Mouse (Mus musculus): ENCODE measurements around the gene Map4k1.

The Map4k1 gene

DNA sequence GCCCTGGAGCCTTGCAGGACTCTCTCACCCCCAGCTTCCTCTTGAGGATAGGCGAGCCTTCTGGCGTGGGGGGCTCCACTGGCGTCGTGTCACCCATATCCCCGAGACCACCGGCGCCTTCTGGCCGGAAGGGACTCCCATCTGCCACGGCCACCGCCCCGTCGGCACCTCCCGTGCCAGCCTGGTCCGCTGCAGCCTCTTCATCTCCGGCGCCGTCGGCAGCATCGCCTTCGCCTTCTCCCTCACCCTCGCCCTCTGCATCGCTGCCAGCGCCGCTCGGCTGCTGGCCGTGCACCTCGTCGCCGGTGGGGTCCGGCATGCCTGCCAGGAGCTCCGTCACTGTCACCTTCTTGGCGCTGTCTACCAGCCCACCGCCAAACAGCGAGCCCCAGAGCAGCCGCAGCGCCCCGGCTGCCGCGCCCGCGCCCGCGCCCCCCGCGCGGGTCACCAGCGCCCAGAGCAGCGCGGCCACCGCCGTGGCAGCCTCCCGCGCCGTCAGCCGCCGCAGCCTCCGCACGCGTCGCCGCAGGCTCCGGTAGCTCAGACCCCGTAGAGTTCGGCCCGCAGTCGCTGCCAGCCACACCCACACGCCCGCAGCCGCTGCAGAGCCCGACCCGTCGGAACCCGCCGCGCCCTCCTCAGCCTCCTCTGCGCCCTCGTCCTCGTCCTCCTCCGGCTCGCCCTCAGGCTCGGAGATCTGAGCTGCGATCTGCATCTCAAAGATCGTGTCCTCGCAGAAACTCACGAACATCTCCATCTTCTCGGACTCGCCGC lies 37.8 kb downstream of the Map4k1 start:
- CTCF ChIA-PET = interaction anchor here (0.6 kb wide), 1 partner anchor 1159 kb away, joined by 3 read pairs; no protein-coding TSS in a partner anchor

DNA sequence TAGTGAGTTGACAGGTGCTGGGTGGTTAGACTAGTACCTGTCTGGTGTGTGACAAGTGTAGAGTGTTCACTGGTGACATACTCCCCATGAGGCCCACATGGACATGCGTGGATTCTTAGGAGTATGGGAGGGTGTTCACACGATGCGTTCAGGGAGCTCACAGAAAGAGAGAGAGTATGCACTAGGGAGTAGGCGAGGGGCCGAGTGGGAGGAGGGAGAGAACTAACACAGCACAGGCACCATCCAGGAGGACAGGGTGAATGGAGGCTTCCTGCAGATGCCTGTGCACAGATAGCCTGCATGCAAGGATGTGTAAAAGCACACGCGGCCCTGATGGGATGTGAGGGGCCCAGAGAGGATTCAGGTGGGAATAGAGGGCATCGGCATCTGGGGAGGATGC lies 40.6 kb downstream of the Map4k1 start:
- CTCF ChIA-PET = no interaction called here

DNA sequence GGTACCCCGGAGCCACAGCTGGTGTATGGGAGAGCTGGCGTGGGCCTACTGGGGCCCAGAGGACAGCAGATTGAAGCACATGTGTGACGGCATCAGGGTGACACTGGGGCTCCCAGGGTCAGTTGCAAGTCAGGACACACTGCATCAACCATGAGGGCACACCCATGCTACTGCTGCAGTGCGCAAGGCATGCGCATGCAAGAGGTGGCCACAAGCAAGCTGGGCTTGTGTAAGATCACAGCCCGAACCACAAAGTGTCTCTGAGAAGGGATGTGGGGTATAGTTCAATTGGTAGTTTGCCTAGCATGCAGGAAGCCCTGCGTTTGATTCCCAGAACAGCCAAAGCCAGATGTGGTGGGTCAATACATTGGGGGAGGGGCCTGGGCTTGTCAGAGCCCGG lies 41.7 kb downstream of the Map4k1 start:
- CTCF ChIA-PET = no interaction called here

DNA sequence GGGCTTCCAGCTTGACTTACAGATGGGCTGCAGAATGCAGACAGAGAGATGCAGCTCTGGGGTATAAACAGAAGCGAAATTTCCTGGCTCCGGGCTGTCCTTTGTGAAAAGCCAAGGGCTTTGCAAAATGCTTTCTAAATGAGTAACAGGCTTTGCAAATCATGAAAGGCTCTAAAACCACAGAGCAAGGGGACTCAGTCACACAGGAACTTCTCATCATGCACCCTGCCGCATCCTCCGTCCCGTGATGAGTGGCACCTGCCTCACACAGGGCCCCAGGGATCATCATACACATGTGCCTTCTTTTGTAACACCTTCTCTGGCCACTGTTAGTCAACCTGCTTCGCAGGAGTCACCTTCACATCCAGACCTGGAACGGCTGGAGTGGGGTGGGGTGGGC lies 43.7 kb downstream of the Map4k1 start:
- CTCF ChIA-PET = interaction anchor here (0.6 kb wide), 1 partner anchor 14 kb away, joined by 3 read pairs; no protein-coding TSS in a partner anchor

DNA sequence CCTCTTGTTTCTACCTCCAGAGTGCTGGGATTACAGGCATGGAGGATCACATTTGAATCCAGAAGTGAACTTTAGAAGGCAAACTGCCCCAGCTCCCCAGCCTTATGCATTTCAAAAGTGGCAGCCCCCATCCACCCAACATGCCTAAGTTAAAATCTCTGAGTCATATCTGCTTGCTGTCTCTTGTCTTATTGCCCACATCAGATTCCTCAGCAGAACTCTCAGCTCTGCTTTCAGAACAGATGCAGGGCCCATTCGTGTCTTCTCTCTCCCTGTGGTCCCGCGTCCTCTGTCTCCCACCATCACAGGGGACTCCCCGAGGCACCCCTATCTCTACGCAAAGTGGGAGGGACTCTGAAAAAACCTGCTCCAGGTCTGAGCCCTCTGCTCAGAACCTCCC lies 44.3 kb downstream of the Map4k1 start:
- CTCF ChIA-PET = no interaction called here

DNA sequence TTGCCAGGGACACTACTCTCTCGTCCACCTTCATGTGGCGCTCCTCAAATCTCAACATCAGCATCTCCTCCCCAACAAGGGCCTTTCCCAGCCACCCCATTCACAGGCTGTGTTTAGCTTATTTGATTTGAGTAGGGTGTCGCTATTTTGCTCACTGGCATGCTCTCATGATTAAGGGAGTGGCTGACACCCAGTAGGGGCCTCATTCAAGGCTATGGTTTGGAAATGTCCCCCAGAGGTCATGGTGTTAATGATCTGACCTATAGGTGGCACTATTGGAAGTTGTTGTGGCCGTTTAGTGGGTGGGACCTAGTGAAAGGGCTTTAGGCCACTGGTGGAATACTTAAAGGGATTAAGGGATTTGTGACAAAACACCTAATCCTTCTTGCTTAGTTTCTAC lies 45.0 kb downstream of the Map4k1 start:
- CTCF ChIA-PET = interaction anchor here (1.2 kb wide), 1 partner anchor 19 kb away, joined by 3 read pairs; no protein-coding TSS in a partner anchor

DNA sequence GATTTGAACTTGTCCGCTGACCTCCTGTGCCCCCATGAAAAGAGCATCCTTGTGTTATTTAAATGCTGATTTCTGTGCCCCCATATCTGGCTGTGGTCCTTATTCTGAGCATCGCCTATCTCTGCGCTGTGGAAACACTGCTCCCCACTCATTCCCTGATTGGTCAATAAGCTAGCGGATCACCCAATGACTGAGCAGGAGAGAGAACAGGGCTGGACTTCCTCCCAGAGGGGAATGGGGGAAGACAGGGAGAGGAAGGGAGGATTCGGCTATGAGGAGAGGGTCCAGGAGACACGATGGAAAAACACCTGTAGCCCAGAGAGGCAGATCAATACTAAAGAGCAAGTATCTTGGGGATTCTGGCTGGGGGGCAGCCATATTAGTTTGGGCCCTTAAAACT lies 46.9 kb downstream of the Map4k1 start:
- CTCF ChIA-PET = interaction anchor here (0.7 kb wide), 1 partner anchor 1414 kb away, joined by 4 read pairs; no protein-coding TSS in a partner anchor

DNA sequence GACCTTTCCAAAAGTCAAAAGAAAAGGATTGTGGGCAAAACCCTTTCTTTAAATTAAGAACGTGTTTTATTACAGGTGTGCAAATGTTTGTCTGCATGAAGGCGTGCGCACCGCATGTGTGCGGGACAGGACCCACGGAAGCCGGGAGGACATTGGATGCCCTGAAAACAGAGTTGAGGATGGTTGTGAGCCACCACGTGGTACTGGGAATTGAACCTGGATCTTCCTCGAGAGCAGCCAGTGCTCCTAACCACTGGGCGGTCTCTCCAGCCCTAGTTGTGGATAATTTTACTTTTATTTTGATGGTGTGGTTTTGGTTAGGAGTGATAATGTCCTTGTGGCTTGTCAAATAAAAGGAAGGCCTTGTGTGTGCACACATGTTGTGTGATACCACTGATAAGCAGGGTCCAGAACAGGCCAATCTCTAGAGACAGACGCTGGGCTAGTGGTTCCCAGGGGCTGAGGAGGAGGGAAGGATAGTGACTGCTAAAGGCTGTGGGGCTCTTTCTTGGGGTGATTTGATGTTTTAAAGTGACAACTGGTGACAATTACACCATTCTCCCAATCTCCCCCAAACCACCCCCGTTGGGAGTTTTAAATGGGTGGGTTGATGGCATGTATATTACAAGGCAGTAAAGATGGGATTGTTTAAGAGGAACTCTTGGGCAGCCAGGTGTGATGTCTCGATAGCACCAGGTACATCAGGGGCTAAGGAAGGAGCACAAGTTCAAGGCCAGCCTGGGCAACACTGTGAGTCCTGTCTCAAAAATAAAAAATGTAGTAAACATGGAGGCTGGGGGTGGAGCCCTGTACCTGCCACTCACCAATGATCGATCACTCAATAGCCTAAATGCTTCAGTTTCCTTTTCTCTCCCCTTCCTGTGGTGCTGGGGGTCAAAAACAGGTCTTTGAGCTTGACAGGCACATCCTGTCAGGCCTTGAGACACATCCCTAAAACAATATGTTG lies 48.1 kb downstream of the Map4k1 start:
- CTCF ChIA-PET = no interaction called here

DNA sequence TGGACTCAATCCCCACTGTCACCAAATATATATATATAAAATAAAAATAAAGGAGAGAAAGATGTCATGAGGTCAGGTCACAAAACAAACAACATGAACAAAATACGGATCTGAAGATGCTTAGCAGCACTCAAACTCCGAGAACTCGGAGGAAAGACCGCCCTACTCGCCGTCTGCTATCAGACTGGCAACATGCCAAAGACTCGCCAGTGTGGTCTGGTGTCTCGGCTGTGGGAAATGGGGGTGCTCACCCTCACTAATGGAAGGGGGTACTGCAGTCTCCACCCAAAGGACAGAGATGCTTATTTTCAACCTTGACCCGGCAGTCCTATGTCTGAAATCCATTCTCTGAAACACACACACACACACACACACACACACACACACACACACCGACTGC lies 49.8 kb downstream of the Map4k1 start:
- CTCF ChIA-PET = no interaction called here

DNA sequence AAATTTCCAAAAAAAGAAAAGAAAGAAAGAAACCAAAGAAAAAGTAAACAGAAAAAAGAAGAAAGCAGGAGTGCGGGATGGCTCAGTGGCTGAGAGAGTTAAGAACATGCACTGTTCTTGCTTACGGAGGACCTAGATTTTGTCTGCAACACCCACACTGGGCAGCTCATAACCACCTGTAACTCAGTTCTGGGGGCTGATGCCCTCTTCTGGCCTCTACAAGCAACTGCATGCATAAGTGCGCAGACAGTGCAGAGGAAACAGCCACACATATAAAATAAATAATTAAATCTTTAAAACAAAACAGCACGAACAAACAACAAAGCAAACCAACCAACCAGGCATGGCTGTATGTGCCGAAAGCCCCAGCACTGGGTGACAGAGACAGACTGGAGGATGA lies 50.8 kb downstream of the Map4k1 start:
- CTCF ChIA-PET = no interaction called here

DNA sequence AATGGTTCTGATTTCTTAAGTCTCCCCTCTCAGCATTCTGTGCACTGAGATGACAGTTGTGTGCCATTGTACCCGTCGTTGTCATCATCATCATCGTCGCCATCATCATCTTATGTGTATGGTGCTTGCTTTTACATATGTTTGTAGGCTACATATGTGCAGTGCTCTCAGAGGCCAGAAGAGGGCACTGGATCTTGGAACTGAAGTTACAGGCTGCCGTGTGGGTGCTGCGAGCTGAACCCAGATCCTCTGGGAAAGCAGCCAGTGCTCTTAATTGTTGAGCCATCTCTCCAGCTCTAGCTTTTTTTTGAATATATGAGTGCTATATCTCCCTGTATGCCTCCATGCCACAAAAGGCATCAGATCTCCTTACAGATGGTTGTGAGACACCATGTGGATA lies 55.4 kb downstream of the Map4k1 start:
- CTCF ChIA-PET = no interaction called here

DNA sequence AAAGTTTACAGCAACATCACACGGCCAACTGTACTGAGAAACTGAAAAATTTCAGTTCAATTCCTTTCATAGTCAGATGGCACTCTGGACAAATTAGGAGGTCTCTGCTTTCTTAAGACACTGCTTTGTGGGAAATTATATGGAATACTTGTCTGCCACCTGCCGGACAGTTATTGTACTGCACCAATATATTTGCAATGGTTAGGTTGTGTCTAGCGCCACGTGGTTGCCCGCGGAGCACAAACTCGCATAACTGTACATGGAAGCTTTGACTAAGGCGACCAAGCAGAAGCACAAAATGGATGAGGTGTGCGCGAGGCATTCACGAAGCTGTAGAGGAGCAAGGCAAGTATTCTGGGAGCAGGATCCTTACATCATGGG lies 57.7 kb downstream of the Map4k1 start:
- CTCF ChIA-PET = interaction anchor here (0.6 to 1.4 kb wide), 4 partner anchors 14 to 69 kb away, joined by 3 to 6 read pairs (median 4); partner anchors contain the start of genes Eif3k and Map4k1

DNA sequence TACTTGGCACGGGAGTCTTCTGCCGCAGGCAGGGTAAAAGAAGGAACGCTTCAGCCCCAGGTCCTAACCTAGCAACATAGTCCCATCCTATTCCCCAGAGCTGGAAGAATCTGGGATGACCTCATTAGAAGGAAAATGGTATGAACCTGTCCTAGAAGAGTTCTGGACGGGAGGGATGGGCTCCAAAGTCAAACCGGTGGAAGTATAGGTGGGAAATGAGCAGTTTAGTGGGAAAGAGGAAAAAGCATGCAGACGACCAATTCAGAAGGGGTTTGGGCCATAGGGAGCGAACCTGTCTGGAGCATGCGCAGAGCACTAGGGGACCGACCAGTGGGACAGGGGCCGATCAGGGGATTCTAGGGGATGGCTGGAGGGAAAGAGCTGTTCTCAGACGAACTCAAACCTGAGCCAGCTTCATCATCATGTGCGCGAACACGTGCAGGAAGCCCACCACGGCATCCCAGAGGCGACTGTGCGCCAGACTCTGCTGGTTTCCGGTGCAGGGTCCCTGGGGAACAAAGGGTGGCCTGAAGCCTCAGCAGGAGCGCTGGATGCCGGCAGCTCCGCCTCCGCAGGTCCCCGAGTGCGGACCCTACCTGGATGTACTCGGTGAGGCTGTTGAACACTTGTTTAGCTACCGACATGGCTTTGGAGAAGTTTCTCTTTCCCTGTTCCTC lies 58.3 kb downstream of the Map4k1 start:
- CTCF ChIA-PET = interaction anchor here (0.6 to 1.4 kb wide), 5 partner anchors 15 to 81 kb away, joined by 3 to 6 read pairs (median 3); partner anchors contain the start of genes Eif3k and Map4k1

DNA sequence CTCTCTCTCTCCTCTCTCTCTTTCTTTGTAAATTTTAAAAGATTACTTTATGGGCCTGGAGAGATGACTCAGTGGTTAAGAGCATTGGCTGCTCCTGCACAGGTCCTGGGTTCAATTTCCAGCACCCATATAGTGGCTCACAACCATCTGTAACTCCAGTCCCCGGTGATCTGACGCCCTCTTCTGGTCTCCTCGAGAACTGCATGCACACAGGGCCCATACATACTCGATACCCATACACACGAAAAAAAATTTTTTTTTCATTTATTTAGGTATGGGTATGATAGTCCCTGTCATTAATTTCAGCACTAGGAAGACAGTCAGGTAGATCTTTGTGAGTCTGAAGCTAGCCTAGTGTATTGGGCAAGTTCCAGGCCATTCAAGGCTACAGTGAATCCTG lies 59.3 kb downstream of the Map4k1 start:
- CTCF ChIA-PET = interaction anchor here (0.5 to 1.1 kb wide), 2 partner anchors 85 to 215 kb away, joined by 3 read pairs; no protein-coding TSS in a partner anchor

DNA sequence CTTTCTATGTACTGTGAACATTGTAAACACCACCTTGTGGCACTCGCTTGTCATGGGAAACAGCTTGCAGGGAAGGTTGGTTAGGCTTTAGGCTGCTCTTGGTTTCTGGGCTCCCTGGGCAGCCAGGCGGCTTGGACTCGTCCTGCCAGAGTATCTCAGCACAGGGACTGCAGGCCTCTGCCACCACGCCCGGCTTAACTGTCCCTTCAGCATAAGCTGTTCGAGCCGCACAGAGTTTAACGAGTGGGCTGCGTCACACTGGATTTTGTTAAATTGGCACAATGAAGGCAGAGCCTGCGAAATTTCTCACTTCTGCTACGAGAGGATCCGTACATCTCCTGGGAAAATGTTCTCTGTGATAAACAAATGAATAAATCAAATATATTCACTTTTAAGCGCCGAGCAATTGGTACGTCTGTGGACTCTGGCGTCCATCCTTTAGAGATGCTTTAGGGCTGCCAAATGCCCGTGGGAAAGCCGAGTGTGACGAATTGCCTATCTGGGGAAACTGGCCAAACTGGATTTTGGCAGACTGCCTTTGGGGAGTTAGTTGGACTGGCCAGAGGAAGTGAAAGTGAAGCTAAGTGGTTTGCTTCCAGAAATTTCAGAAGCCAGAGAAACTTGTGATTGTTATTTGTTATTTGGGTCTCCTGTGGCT lies 61.3 kb downstream of the Map4k1 start:
- CTCF ChIA-PET = no interaction called here

DNA sequence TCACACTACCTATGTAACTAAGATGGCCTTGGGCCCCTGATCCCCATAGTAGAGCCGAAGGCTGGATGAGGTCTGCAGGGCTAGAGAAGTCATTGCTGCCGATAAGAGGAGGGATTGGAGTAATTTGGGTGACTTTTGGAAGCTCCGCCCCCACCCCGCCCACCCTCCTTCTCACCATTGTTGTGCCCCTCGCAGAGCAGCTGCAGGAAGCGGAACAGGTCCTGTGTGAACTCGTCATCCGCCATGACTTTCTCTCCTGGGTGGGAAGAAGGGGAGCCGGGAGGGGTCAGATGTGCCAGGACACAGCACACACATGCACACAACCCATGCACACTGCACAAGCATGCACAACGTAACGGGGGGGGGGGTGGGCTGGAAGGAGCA lies 61.8 kb downstream of the Map4k1 start:
- CTCF ChIA-PET = no interaction called here

DNA sequence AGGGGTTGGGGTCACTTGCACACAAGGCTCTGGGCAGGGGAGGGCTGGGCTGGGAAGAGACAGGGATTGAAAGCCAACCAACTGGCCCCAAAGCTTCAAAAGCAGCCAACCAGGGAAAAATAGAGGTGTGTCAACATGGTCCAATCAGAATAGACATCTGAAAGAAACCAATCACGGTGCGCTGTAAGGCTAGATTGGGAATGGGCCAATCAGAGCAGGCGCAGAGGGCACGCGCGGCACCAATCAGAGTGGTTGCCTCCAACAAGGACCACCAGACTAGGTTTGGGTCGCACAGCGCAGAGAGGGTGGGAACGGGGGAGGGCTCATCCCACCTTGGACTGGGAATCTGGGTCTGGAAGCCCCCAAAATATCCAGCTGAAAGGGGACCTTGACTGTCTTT lies 62.5 kb downstream of the Map4k1 start:
- CTCF ChIA-PET = interaction anchor here (0.6 kb wide), 1 partner anchor 377 kb away, joined by 4 read pairs; no protein-coding TSS in a partner anchor

DNA sequence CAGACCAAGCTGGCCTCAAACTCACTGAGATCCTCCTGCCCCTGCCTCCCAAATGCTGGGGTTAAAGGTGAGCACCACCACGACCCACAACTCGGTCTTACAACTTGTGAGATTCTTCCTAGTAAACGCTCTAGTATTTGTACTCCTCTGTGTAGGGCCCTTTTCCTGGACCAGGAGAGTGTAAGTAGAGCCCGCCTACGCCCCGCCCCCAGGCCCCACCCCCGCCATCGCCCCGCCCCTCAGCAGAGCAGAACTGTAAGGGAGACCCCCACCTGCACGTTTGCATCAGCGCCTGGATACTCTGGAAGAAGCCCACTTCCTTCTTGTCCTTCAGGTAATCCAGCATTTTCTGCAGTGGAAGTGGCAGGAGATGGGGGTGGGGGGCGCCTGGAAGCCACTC lies 64.7 kb downstream of the Map4k1 start:
- CTCF ChIA-PET = interaction anchor here (0.6 kb wide), 1 partner anchor 531 kb away, joined by 7 read pairs; no protein-coding TSS in a partner anchor

DNA sequence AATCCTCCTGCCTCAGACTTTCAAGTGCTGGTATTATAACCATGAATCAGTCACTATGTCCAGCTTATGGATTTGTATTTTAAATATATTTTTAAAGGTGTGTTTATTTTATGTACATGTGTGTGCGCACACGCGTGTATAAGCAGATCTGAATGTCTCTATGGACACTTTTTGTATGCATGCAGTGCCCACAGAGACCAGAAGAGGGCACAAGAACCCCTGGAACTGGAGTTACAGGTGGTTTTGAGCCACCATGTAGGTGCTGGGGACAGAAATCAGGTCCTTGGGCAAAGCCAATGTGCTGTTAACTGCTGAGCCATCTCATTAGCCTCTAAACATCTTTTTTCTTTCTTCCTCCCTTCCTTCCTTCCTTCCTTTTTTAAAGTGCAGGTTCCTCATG lies 66.2 kb downstream of the Map4k1 start:
- CTCF ChIA-PET = no interaction called here

DNA sequence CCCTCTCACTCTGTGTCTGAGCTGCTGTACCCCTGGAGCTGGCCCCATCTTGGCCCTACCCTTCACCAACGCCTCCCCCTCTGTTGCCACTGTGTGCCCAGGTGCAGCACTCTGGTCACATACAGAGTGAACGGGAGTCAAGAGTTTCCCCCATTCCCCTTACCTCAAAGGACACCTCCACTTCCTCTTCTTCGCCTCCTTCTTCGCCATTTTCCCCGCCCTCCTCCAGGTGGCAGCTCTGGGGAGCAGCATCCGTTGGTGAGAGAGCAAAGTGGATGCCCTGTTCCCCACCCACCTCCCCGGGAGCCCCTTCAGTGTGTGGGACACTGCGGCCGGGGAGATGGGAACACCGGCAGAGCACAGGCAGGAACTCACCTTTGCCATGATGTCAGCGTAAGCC lies 66.8 kb downstream of the Map4k1 start:
- CTCF ChIA-PET = no interaction called here

DNA sequence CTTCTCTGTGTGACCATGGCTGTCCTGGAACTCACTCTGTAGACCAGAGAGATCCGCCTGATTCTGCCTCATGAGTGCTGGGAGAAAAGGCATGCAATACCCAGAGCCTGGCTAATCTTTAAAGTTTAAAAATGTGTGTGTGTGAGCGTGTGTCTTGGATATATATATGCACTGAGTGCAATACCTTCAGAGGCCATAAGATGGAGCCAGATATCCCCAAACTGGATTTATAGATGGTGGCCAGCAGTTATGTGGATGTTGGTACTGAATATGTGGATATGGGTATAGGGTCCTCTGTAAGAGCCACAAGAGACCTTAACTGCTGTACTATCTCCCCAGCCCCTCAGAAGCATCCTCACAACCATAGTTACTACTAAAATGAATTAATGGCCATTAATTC lies 68.9 kb downstream of the Map4k1 start:
- CTCF ChIA-PET = no interaction called here

Data from spleen, embryonic (tissue).